Mouse (Mus musculus) liver, adult 2 months (tissue): ENCODE measurements around the gene Olfr803.

Experiments
- CTCF ChIP-seq: fragments of 200-500 bp; IDR thresholded peaks from 2 replicates; pipeline ENCODE4 v1.5.1; 2011; ENCODE audit warnings: low read depth, low read length, control low read depth
- POLR2A ChIP-seq: fragments of 200-500 bp; IDR thresholded peaks from 2 replicates; pipeline ENCODE4 v1.6.1; 2011; ENCODE audit warnings: low read length, control low read depth; ENCODE audit not compliant: insufficient read depth; ENCODE audit errors: extremely low read depth

- TF ChIP-seq CTCF (no peak), POLR2A (no peak)
Observed at GRCm38 (mm10) chr10:129673765-129674164, 20.3 kb downstream of the Olfr803 start, which contains the start of gene Olfr801.
